Mouse (Mus musculus) left cerebral cortex, postnatal 25 days (tissue): ENCODE data around the gene Gm13279. TPM values are rescaled to one million over a fixed set of nuclear protein-coding genes. Genes with fewer than 3 reads are reported as not detected.
"Not testable (repeated sequence)": the region's sequence is repeated elsewhere in the genome, so short reads cannot be mapped to it uniquely, and the experiment has no call there.

Experiments
- DNase-seq, 2 experiments: peaks; one replicate each; pipeline ENCODE4 v3.0.0; 2022; ENCODE audit warnings: low spot score in 2 of 2, mixed read lengths in 1 of 2
- intact Hi-C: fragments of 180-260 bp; cut with DNase I; formaldehyde crosslinking; loops from one replicate; pipeline ENCODE4 v1.15.1; 2025
- total RNA-seq, 2 experiments: library from RNA; stranded (reverse); gene quantifications; 2 replicates each; pipeline ENCODE4 v1.2.3; 2021

Gm13279 gene
- total RNA-seq, result not detected

- intact Hi-C loops, DNase-seq: not testable (repeated sequence)
These were observed at the start of gene Gm13279 for GRCm38 (mm10) chr4:88797097-88797496. Gene Gm13279, plus strand, starts transcription at chr4:88797397.

GRCm38 (mm10) chr4:88749926-88750325 is 47.3 kb upstream of the Gm13279 start:
- DNase-seq, result no peak
- intact Hi-C loops, result loop anchor here (5.0 kb wide), 1 partner anchor 62 kb away; no protein-coding TSS in a partner anchor

- DNase-seq, result peak; percentile 63 to 67
- intact Hi-C loops, result not testable (repeated sequence)
These were observed 42.3 kb upstream of the Gm13279 start, which contains the start of gene Gm13271 for GRCm38 (mm10) chr4:88754818-88755340. Gene Gm13271, plus strand, starts transcription at chr4:88754868.

- intact Hi-C loops, DNase-seq: not testable (repeated sequence)
These were observed 40.4 kb upstream of the Gm13279 start for GRCm38 (mm10) chr4:88756581-88757513.

GRCm38 (mm10) chr4:88757628-88758031 is 39.6 kb upstream of the Gm13279 start:
- intact Hi-C loops, result not testable (repeated sequence)
- DNase-seq, result peak; percentile 88 to 92

- intact Hi-C loops, DNase-seq: not testable (repeated sequence)
These were observed 38.4 kb upstream of the Gm13279 start for GRCm38 (mm10) chr4:88758751-88759150.

- intact Hi-C loops, result not testable (repeated sequence)
- peak in 1 of 2 experiments; percentile 32 for DNase-seq
These were observed 37.5 kb upstream of the Gm13279 start, which contains the start of gene Gm13283 for GRCm38 (mm10) chr4:88759610-88760268. Gene Gm13283, plus strand, starts transcription at chr4:88760119.

- intact Hi-C loops, result not testable (repeated sequence)
These were observed 36.8 kb upstream of the Gm13279 start for GRCm38 (mm10) chr4:88760431-88760830.

GRCm38 (mm10) chr4:88761776-88762175 is 35.4 kb upstream of the Gm13279 start:
- peak; percentile 63 to 67 for DNase-seq
- intact Hi-C loops, result not testable (repeated sequence)

More at GRCm38 (mm10) chr4:88760431-88760830, 36.8 kb upstream of the Gm13279 start:
- DNase-seq, result peak; percentile 37 to 46

GRCm38 (mm10) chr4:88762341-88762740 is 34.9 kb upstream of the Gm13279 start:
- peak in 1 of 2 experiments; percentile 14 for DNase-seq
- intact Hi-C loops, result not testable (repeated sequence)

GRCm38 (mm10) chr4:88763384-88764018 is 33.7 kb upstream of the Gm13279 start:
- intact Hi-C loops, result not testable (repeated sequence)
- peak; percentile 19 to 30 for DNase-seq

GRCm38 (mm10) chr4:88773534-88773933 is 23.7 kb upstream of the Gm13279 start, which contains the start of gene Gm13290:
Gene Gm13290, plus strand, starts transcription at chr4:88773834.
- intact Hi-C loops, result not testable (repeated sequence)

GRCm38 (mm10) chr4:88776622-88777021 is 20.6 kb upstream of the Gm13279 start, which contains the start of gene Gm13289:
Gene Gm13289, plus strand, starts transcription at chr4:88776922.
- intact Hi-C loops, DNase-seq: not testable (repeated sequence)

More at GRCm38 (mm10) chr4:88773534-88773933, 23.7 kb upstream of the Gm13279 start, which contains the start of gene Gm13290:
- DNase-seq, result not testable (repeated sequence)

- DNase-seq, intact Hi-C loops: not testable (repeated sequence)
These were observed 17.6 kb upstream of the Gm13279 start, which contains the start of gene Gm13272 for GRCm38 (mm10) chr4:88779550-88779949. Gene Gm13272, plus strand, starts transcription at chr4:88779850.

- intact Hi-C loops, DNase-seq: not testable (repeated sequence)
These were observed 16.9 kb upstream of the Gm13279 start for GRCm38 (mm10) chr4:88780320-88780719.

GRCm38 (mm10) chr4:88781831-88782230 is 15.4 kb upstream of the Gm13279 start, which contains the start of gene Ifnz:
Gene Ifnz, plus strand, starts transcription at chr4:88782131.
- DNase-seq, intact Hi-C loops: not testable (repeated sequence)

GRCm38 (mm10) chr4:88782335-88782734 is 14.9 kb upstream of the Gm13279 start:
- intact Hi-C loops, DNase-seq: not testable (repeated sequence)

GRCm38 (mm10) chr4:88785409-88785808 is 11.8 kb upstream of the Gm13279 start, which contains the start of gene Gm13276:
Gene Gm13276, plus strand, starts transcription at chr4:88785709.
- intact Hi-C loops, DNase-seq: not testable (repeated sequence)

GRCm38 (mm10) chr4:88788402-88788801 is 8.8 kb upstream of the Gm13279 start, which contains the start of gene Gm13277:
Gene Gm13277, plus strand, starts transcription at chr4:88788632.
- intact Hi-C loops, result not testable (repeated sequence)
- peak; percentile 56 to 76 for DNase-seq
